Mouse (Mus musculus) E14TG2a.4 (cell line): Measurements from ENCODE around the gene Smim26.

Source experiments
- CTCF ChIP-seq: conservative IDR thresholded peaks from 2 replicates; pipeline ENCODE4 v1.5.1; 2014; ENCODE audit warnings: low read length
- POU5F1 ChIP-seq: IDR thresholded peaks from 2 replicates; pipeline ENCODE4 v1.6.1; 2014; ENCODE audit warnings: low read length, borderline replicate concordance

- TF ChIP-seq CTCF (no peak), POU5F1 (no peak)
These were observed 48.8 kb upstream of the Smim26 start for GRCm38 (mm10) chr2:144545061-144545460.
